Mouse (Mus musculus): ENCODE measurements around the gene Pwwp2a. TPM values are rescaled to one million over a fixed set of nuclear protein-coding genes. Genes with fewer than 3 reads are reported as not detected.
A peak's percentile ranks its signal among the peaks of the same experiment; 100 is the strongest.

The Pwwp2a gene
- total and polyA plus RNA-seq, 3 experiments, result 20.6 to 32.0 TPM; not detected in 1

DNA sequence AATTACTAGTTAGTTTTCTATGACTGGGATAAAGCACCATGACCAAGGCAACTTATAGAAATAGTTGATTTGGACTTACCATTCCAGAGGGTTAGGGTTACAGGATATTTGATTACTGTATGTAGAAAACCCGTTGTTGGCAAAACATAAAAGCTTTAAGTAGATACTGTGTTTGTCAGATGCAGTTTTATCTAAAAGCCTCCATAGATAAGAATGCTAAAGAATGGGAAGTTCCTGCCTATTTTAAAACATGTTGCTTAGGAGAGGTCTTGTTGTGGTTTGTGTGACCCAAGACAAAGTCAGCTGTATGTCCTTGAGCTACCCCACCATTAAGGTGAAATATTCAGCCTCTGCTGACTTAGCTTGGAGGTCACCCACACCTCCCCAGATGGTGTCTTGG, 72.8 kb downstream of the Pwwp2a start:
- Histone ChIP-seq H3K27me3 (ENCODE audit: control insufficient read depth in 1 of 2, insufficient read depth in 2 of 2, low read length in 2 of 2) (peaks cover 6 to 13% of the 10 kb centered on the region in 2 experiments), H3K4me1 (ENCODE audit: control insufficient read depth in 1 of 2, insufficient read depth in 2 of 2, low read length in 2 of 2) (peaks cover 5 to 9% of the 10 kb centered on the region in 2 experiments; a peak in 3 of 4 replicates), H3K36me3 (ENCODE audit: control insufficient read depth in 1 of 2, insufficient read depth in 2 of 2, low read length in 2 of 2) (peaks cover 0 to 7% of the 10 kb centered on the region in 2 experiments; a peak in 2 of 4 replicates), H3K9me3 (replicated peaks; ENCODE audit: insufficient read depth, low read length) (no peaks in the 10 kb centered on the region), H3K4me3 (ENCODE audit: control insufficient read depth in 1 of 2, insufficient read depth in 1 of 2, low read depth in 2 of 2, low read length in 2 of 2) (no peak overlapping the region), H3K27ac (ENCODE audit: control insufficient read depth, low read depth, low read length) (no peak overlapping the region), H3K9ac (ENCODE audit: control insufficient read depth, low read depth, low read length, poor library complexity, severe bottlenecking) (no peak overlapping the region), H3K79me2 (ENCODE audit: control insufficient read depth, insufficient read depth, low read length, poor library complexity) (no peaks in the 10 kb centered on the region)
- no peak for DNase-seq (ENCODE audit: low read depth, low spot score)
- TF ChIP-seq JUND (IDR thresholded peaks at IDR 0.05; ENCODE audit: low read depth, low read length) (no peak), ZKSCAN1 (IDR thresholded peaks at IDR 0.05; ENCODE audit: low read depth, low read length) (no peak), CHD1 (IDR thresholded peaks at IDR 0.05; ENCODE audit: low read depth, low read length) (no peak), RCOR1 (IDR thresholded peaks at IDR 0.05; ENCODE audit: low read depth, low read length) (no peak), MEF2A (IDR thresholded peaks at IDR 0.05; ENCODE audit: extremely low read depth, insufficient replicate concordance, low read depth, low read length, poor library complexity, severe bottlenecking) (no peak), NRF1 (IDR thresholded peaks at IDR 0.05; ENCODE audit: insufficient read depth, low read depth, low read length, poor library complexity, severe bottlenecking) (no peak), MYB (IDR thresholded peaks at IDR 0.05; ENCODE audit: low read depth, low read length) (no peak), GATA1 (IDR thresholded peaks at IDR 0.05; ENCODE audit: low read depth, low read length) (peak; percentile 72), POLR2AphosphoS2 (IDR thresholded peaks at IDR 0.05; ENCODE audit: low read length) (no peak), MYC (IDR thresholded peaks at IDR 0.05; ENCODE audit: low read depth, low read length) (no peak), ETS1 (IDR thresholded peaks at IDR 0.05; ENCODE audit: low read depth, low read length) (0 out of 2 replicates have a peak, but pooled peaks have one; percentile 20), KAT2A (conservative IDR thresholded peaks at IDR 0.05; ENCODE audit: low read depth, low read length) (no peak), TBP (IDR thresholded peaks at IDR 0.05; ENCODE audit: low read depth, low read length) (no peak), TAL1 (IDR thresholded peaks at IDR 0.05; ENCODE audit: low read length) (no peak), ZC3H11A (IDR thresholded peaks at IDR 0.05; ENCODE audit: low read depth, low read length) (no peak), TCF12 (IDR thresholded peaks at IDR 0.05; ENCODE audit: low read depth, low read length) (no peak), CTCF (IDR thresholded peaks at IDR 0.05 in 2 of 3, conservative IDR thresholded peaks at IDR 0.05 in 1 of 3; ENCODE audit: control insufficient read depth in 1 of 3, insufficient read depth in 1 of 3, low read depth in 2 of 3, low read length in 3 of 3, poor library complexity in 1 of 3, severe bottlenecking in 1 of 3) (no peak), EP300 (IDR thresholded peaks at IDR 0.05; ENCODE audit: low read depth in 1 of 2, low read length in 2 of 2) (peak; percentile 8 to 54; a peak in 1 of 4 replicates)

- peaks cover 6 to 13% of the 10 kb centered on the region in 2 experiments for H3K27me3 ChIP-seq (ENCODE audit: control insufficient read depth in 1 of 2, insufficient read depth in 2 of 2, low read length in 2 of 2)
- TF ChIP-seq SIN3A (IDR thresholded peaks at IDR 0.05; ENCODE audit: low read length) (no peak), CHD1 (IDR thresholded peaks at IDR 0.05; ENCODE audit: low read depth, low read length) (no peak), CTCF (IDR thresholded peaks at IDR 0.05 in 2 of 3, conservative IDR thresholded peaks at IDR 0.05 in 1 of 3; ENCODE audit: control insufficient read depth in 1 of 3, insufficient read depth in 1 of 3, low read depth in 2 of 3, low read length in 3 of 3, poor library complexity in 1 of 3, severe bottlenecking in 1 of 3) (peak in 2 of 3 experiments; percentile 32 to 33; a peak in 2 of 6 replicates), GATA1 (IDR thresholded peaks at IDR 0.05; ENCODE audit: low read depth, low read length) (no peak), GABPA (IDR thresholded peaks at IDR 0.05; ENCODE audit: low read depth, low read length) (no peak)
- H3K4me1 ChIP-seq (ENCODE audit: control insufficient read depth in 1 of 2, insufficient read depth in 2 of 2, low read length in 2 of 2), result peaks cover 5 to 9% of the 10 kb centered on the region in 2 experiments; a peak in 3 of 4 replicates
- no peaks in the 10 kb centered on the region for H3K9me3 ChIP-seq (replicated peaks; ENCODE audit: insufficient read depth, low read length)
- H3K36me3 ChIP-seq (ENCODE audit: control insufficient read depth in 1 of 2, insufficient read depth in 2 of 2, low read length in 2 of 2), result peaks cover 0 to 7% of the 10 kb centered on the region in 2 experiments; a peak in 2 of 4 replicates
- no peak overlapping the region for H3K27ac ChIP-seq (ENCODE audit: control insufficient read depth, low read depth, low read length)
- peak; percentile 47 for DNase-seq (ENCODE audit: low read depth, low spot score)
- H3K79me2 ChIP-seq (ENCODE audit: control insufficient read depth, insufficient read depth, low read length, poor library complexity), result no peaks in the 10 kb centered on the region
- H3K9ac ChIP-seq (ENCODE audit: control insufficient read depth, low read depth, low read length, poor library complexity, severe bottlenecking), result no peak overlapping the region
- H3K4me3 ChIP-seq (ENCODE audit: control insufficient read depth in 1 of 2, insufficient read depth in 1 of 2, low read depth in 2 of 2, low read length in 2 of 2), result no peak overlapping the region
Observed at GRCm38 (mm10) chr11:43755411-43755810, 73.6 kb downstream of the Pwwp2a start.
